Mouse (Mus musculus): ENCODE data around the gene Rpp38. TPM values are rescaled to one million over a fixed set of nuclear protein-coding genes. Genes with fewer than 3 reads are reported as not detected.
A peak's percentile ranks its signal among the peaks of the same experiment; 100 is the strongest.

The Rpp38 gene
- polyA plus RNA-seq, 2 experiments: 9.9 to 14.4 TPM

- H3K4me2 ChIP-seq (ENCODE audit: low read depth): no peak overlapping the region
- no peak overlapping the region for H3K27ac ChIP-seq
- TF ChIP-seq EP300 (IDR thresholded peaks at IDR 0.05; ENCODE audit: low read depth) (no peak), CTCF (IDR thresholded peaks at IDR 0.05; ENCODE audit: low read depth) (no peak)
- no peak overlapping the region for H3K4me3 ChIP-seq (ENCODE audit: insufficient read depth in 1 of 2, low read depth in 2 of 2, low read length in 2 of 2)
- H3K4me1 ChIP-seq (replicated peaks; ENCODE audit: control insufficient read depth in 2 of 2, insufficient read depth in 2 of 2, low read length in 1 of 2): no peaks in the 10 kb centered on the region
- no peaks in the 10 kb centered on the region for H3K9me3 ChIP-seq (ENCODE audit: control insufficient read depth, low read length)
- 76% methylated on average over 8 of the region's 8 CpGs for WGBS (ENCODE audit: insufficient replicate concordance)
- DNase-seq (ENCODE audit: low read depth in 3 of 3, low spot score in 3 of 3) (no peak), ATAC-seq (ENCODE audit: insufficient read depth) (no peak)
- H3K36me3 ChIP-seq (replicated peaks; ENCODE audit: control insufficient read depth, insufficient read depth, low read depth): no peaks in the 10 kb centered on the region
- H3K9ac ChIP-seq (replicated peaks): no peak overlapping the region
- H3K27me3 ChIP-seq (ENCODE audit: control insufficient read depth, insufficient read depth, low read length): no peaks in the 10 kb centered on the region
These were observed 23.4 kb upstream of the Rpp38 start for GRCm38 (mm10) chr2:3355793-3356192.

DNA sequence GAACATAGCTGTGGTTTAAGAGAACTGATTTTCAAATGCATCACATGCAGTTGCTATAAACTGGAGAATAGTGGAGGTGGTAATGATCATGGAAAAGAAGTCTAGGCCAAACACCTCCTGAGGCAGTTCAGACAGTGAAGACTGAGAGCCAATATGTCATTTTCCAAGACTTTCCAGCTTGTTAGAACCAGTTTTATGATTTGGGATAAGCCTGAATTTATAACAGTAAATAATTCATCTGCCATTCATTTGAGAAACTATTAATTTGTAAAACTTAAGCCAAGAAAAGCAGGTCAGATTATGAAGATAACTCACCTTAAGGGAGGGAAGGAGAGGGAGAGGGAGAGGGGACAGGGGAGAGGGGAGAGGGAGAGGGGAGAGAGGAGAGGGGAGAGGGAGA is 20.7 kb upstream of the Rpp38 start:
- Histone ChIP-seq H3K4me1 (replicated peaks; ENCODE audit: control insufficient read depth in 2 of 2, insufficient read depth in 2 of 2, low read length in 1 of 2) (no peaks in the 10 kb centered on the region), H3K27me3 (ENCODE audit: control insufficient read depth, insufficient read depth, low read length) (no peaks in the 10 kb centered on the region), H3K9me3 (ENCODE audit: control insufficient read depth, low read length) (no peaks in the 10 kb centered on the region), H3K27ac (no peak overlapping the region), H3K4me2 (ENCODE audit: low read depth) (no peak overlapping the region), H3K36me3 (replicated peaks; ENCODE audit: control insufficient read depth, insufficient read depth, low read depth) (no peaks in the 10 kb centered on the region), H3K9ac (replicated peaks) (no peak overlapping the region), H3K4me3 (ENCODE audit: insufficient read depth in 1 of 2, low read depth in 2 of 2, low read length in 2 of 2) (no peak overlapping the region)
- no peak for TF ChIP-seq EP300 (IDR thresholded peaks at IDR 0.05; ENCODE audit: low read depth)
- DNase-seq (ENCODE audit: low read depth in 3 of 3, low spot score in 3 of 3) (no peak), ATAC-seq (ENCODE audit: insufficient read depth) (no peak)

GRCm38 (mm10) chr2:3348919-3349318 is 16.5 kb upstream of the Rpp38 start:
- H3K36me3 ChIP-seq (replicated peaks; ENCODE audit: control insufficient read depth, insufficient read depth, low read depth): no peaks in the 10 kb centered on the region
- H3K4me2 ChIP-seq (ENCODE audit: low read depth): no peak overlapping the region
- TF ChIP-seq CTCF (IDR thresholded peaks at IDR 0.05; ENCODE audit: low read depth): peak; percentile 50; the same call in 1 of the 2 replicates
- no peak for TF ChIP-seq EP300 (IDR thresholded peaks at IDR 0.05; ENCODE audit: low read depth)
- no peak overlapping the region for H3K4me3 ChIP-seq (ENCODE audit: insufficient read depth in 1 of 2, low read depth in 2 of 2, low read length in 2 of 2)
- DNase-seq (ENCODE audit: low read depth in 3 of 3, low spot score in 3 of 3) (no peak), ATAC-seq (ENCODE audit: insufficient read depth) (no peak)
- H3K4me1 ChIP-seq (replicated peaks; ENCODE audit: control insufficient read depth in 2 of 2, insufficient read depth in 2 of 2, low read length in 1 of 2): no peaks in the 10 kb centered on the region
- no peak overlapping the region for H3K9ac ChIP-seq (replicated peaks)
- 9% methylated on average over 3 of the region's 3 CpGs for WGBS (ENCODE audit: insufficient replicate concordance)
- no peak overlapping the region for H3K27ac ChIP-seq
- H3K9me3 ChIP-seq (ENCODE audit: control insufficient read depth, low read length): no peaks in the 10 kb centered on the region
- H3K27me3 ChIP-seq (ENCODE audit: control insufficient read depth, insufficient read depth, low read length): no peaks in the 10 kb centered on the region

- Histone ChIP-seq H3K27me3 (ENCODE audit: control insufficient read depth, insufficient read depth, low read length) (no peaks in the 10 kb centered on the region), H3K9ac (replicated peaks) (no peak overlapping the region), H3K4me1 (replicated peaks; ENCODE audit: control insufficient read depth in 2 of 2, insufficient read depth in 2 of 2, low read length in 1 of 2) (no peaks in the 10 kb centered on the region), H3K4me3 (ENCODE audit: insufficient read depth in 1 of 2, low read depth in 2 of 2, low read length in 2 of 2) (no peak overlapping the region), H3K4me2 (ENCODE audit: low read depth) (no peak overlapping the region), H3K27ac (no peak overlapping the region), H3K9me3 (ENCODE audit: control insufficient read depth, low read length) (no peaks in the 10 kb centered on the region), H3K36me3 (replicated peaks; ENCODE audit: control insufficient read depth, insufficient read depth, low read depth) (no peaks in the 10 kb centered on the region)
- TF ChIP-seq EP300 (IDR thresholded peaks at IDR 0.05; ENCODE audit: low read depth) (no peak), CTCF (IDR thresholded peaks at IDR 0.05; ENCODE audit: low read depth) (no peak)
- 52% methylated on average over 4 of the region's 4 CpGs for WGBS (ENCODE audit: insufficient replicate concordance)
- no peak for ATAC-seq (ENCODE audit: insufficient read depth)
- no peak for DNase-seq (ENCODE audit: low read depth in 3 of 3, low spot score in 3 of 3)
These were observed 16.0 kb upstream of the Rpp38 start for GRCm38 (mm10) chr2:3348422-3348821.

DNA sequence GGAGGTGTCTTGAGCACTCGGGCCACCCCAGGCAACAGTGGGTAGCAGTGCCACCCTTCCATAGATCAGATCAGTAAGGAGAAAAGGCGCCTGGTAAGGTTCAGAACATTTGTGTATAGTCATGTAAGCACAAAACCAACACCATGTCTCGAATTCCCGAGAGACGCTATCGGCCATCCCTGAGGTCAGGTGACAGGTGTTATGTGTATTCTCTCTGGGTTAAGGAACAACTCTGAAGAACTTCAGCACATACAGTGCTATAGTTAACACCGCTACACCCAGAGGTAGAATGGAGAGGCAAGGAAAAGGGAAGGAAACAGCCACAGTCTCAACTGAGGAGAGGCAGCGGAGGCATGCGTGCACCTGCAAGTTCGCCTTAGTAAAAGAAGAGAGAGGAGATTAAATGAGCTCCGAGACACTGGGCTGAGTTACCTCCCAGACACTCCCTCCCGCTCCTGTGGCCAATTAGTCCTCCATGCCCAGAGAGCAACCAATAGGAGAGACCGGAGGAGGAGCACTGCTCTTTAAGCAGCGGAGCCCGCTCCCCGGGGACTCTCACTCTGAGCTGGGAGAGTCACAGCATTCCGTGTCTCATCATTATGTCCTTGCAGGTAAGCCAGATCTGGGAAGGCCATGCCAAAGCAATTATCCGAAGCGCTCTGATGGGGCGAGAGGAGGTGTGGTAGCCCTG is 3.3 kb upstream of the Rpp38 start, which contains the start of gene Acbd7:
Acbd7 (plus strand) TSS at position 558 of the 691 bp plus-strand sequence.
- no peak within 1 kb of the TSS; the same call in 1 of the 2 replicates for H3K27ac ChIP-seq
- ATAC-seq (ENCODE audit: insufficient read depth) (peak; percentile 44), DNase-seq (ENCODE audit: low read depth in 3 of 3, low spot score in 3 of 3) (peak; percentile 70 to 78 (median 73))
- H3K4me3 ChIP-seq (ENCODE audit: insufficient read depth in 1 of 2, low read depth in 2 of 2, low read length in 2 of 2): peak within 1 kb of the TSS; percentile 47 to 51
- H3K9me3 ChIP-seq (ENCODE audit: control insufficient read depth, low read length): no peaks in the 10 kb centered on the region
- WGBS (ENCODE audit: insufficient replicate concordance): 4% methylated on average over 20 of the region's 20 CpGs
- no peaks in the 10 kb centered on the region for H3K36me3 ChIP-seq (replicated peaks; ENCODE audit: control insufficient read depth, insufficient read depth, low read depth)
- H3K9ac ChIP-seq (replicated peaks): peak within 1 kb of the TSS; percentile 51
- peak within 1 kb of the TSS; percentile 70 for H3K4me2 ChIP-seq (ENCODE audit: low read depth)
- no peaks in the 10 kb centered on the region for H3K27me3 ChIP-seq (ENCODE audit: control insufficient read depth, insufficient read depth, low read length)
- peaks cover 0 to 17% of the 10 kb centered on the region in 2 experiments; a peak in 3 of 4 replicates for H3K4me1 ChIP-seq (replicated peaks; ENCODE audit: control insufficient read depth in 2 of 2, insufficient read depth in 2 of 2, low read length in 1 of 2)
- TF ChIP-seq CTCF (IDR thresholded peaks at IDR 0.05; ENCODE audit: low read depth) (no peak), EP300 (IDR thresholded peaks at IDR 0.05; ENCODE audit: low read depth) (no peak)

All from liver, embryonic 14.5 days (tissue).